Mouse (Mus musculus) frontal cortex, postnatal 10 days (tissue): Measurements from ENCODE around the gene Cox17.

Experiments
- DNase-seq, 2 experiments: peaks; one replicate each; pipeline ENCODE4 v3.0.0; 2022; ENCODE audit warnings: low spot score in 2 of 2, mixed read lengths in 1 of 2

Gene Cox17

DNA sequence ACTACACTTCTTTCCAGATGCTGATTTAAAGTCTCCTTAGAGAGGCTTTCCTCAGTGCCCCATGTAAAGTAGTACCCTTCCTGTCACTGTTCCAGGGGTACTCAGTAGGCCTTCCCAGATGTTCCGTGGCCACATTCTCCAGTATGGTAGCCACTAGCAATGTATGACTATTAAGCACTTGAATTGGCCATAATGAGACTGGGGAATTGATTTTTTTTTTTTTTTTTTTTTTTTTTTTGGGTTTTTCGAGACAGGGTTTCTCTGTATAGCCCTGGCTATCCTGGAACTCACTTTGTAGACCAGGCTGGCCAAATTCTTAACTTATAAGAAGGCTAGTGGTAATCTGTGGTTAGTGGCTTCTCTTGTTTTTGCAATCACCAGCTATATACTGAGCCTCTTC is 3.1 kb downstream of the Cox17 start:
- DNase-seq = no peak

DNA sequence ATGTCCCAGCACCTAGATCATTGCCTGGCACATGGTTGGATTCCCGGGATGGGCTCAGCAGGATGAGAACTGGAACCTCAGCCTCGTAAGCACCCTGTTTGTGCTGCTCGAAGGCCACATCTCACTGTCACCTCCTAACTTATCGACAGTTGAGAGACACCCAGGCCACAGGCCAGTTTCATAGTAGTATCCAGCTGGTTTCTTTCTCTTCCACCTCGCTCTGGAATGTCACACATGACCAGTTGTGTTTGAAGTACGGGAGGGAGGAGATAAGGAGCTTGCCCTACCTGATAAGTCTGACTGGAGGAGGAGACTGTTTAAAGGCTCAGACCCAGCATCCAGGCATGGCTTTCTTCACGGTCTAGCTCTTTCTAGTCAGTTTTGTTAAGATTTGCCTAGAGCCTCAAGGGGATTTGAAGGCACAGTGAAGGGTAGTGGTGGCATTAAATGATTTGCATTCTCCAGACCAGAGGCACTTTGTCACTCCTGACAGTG is 3.6 kb downstream of the Cox17 start:
- DNase-seq = no peak

DNA sequence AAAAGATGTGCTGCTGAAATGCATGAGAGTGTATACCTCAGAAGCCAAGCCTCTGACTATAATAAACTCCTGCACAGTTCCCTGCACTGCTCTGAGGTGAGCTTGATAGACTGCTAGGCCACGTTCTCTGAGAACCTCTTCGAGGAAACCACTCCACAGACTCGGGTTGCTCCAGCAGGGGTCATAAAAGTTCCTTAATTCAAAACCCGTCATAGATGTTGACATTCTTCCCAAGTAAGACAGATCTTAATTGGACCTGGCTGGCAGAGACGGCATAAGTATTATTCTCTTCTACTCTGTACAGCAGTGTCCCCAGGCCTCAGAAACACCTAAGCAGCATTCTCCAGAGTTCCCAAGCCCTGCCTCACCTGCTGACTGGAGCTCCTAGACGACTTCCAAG is 4.1 kb downstream of the Cox17 start:
- DNase-seq = no peak

DNA sequence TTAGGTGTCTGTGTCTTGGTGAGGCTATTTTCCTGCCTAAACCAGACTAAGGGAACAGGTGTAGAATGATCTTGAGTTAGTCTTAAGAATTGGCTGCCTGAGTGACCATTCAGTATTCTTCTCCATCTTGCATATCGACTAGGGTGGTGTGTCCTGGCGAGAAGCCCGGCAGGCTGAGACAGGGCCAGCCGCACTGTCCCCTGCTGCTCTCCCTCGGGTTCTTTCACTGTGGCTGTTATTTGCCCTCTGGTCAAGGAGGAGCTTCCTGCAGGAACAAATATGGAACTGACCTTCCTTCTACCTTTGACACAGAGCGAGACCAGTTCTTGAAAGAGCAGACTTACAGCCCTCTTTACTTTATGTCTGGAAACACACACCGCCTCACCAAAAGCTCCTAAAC is 5.2 kb downstream of the Cox17 start:
- no peak for DNase-seq

DNA sequence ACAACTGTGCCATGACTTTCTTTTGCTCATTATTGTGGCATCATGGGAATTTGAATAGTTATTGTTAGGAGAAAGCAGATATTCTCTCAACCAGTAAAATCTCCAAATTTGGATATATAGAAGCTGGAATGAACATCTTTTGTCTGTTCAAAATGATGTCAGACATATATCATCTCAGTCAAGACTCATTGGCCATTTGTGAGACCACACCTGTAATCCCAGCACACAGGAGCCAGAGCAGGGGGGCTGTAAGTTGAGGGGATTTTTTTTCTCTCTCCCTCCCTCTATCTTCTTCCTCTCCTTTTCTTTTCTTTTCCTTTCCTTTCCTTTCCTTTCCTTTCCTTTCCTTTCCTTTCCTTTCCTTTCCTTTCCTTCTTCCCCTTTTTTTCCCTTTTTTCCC is 6.1 kb downstream of the Cox17 start:
- no peak for DNase-seq

DNA sequence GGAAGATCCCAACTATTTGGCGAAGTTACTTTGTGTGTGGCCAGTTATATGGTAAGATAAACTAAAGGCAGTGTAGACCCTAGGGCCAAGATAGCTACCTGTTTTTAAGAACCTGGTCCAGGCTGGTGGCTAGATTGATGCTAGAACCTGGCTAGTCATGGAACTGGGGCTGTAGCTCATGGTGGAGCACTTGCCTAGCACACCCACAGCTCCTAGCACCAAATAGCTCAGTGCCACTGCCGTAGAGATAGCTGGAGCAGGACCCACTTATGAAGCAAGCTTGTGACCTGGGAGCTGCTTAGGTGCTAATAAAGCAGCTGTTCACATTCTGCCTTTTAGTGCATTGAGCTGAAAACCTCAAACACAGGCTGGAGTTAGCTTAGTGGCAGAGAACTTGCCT is 6.9 kb downstream of the Cox17 start:
- DNase-seq = no peak

DNA sequence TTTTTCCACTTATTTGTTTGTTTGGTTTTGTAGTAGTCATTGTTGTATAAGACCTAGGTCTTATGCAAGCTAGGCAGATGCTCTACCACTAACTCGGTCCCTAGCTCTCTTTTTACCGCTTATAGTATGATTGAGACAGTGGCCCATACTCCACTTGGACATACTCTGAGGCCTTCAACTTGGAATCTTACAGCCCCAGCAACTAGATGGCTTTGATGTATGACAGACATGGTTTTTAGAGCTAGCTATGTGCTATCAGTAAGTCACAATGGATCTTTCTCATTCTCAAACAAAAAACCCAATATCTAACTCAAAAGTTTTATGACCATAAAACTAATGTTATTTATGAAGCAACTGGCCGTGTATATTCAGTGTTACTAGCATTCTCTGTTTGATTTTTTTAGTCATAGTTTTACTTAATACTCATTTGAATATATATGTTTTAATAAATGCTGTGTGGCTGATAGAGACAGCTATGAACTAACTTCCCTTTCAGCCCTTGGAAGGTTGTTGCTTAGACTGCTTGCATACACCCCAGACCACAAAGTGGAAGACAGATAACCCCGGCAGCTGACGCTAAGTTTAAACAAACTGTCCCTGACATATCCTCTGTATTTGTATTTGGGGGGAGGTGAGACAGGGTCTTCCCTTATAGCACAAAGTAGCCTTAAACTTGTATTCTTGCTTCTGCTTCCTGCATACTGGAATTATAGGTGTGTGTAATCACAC is 7.6 kb downstream of the Cox17 start:
- no peak for DNase-seq

DNA sequence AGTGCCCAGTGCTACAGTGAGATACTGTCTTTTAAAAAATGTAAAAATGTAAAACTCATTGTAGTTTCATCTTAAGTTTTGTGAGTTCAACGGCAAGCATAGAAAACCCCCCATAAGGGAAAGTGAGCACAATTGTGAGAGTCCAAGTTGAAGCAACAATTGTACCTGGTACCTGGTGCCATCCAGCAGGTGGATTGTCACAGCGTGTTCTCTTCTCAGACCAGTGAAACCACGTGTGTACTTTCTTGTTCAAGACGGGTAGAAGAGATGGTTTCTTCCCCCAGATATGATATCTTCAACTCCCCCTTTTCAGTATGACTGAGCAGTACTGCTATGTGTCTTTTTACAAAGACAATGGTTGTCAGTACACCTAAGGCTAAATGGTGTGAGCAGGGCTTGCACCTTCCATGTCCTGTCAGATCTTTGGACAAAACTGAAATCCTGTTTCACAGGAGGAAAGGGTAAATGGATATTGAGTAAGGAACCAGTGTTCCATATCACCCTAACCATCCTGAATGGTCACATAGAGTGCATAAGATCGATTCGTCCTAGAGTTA is 11.5 kb downstream of the Cox17 start:
- no peak for DNase-seq

DNA sequence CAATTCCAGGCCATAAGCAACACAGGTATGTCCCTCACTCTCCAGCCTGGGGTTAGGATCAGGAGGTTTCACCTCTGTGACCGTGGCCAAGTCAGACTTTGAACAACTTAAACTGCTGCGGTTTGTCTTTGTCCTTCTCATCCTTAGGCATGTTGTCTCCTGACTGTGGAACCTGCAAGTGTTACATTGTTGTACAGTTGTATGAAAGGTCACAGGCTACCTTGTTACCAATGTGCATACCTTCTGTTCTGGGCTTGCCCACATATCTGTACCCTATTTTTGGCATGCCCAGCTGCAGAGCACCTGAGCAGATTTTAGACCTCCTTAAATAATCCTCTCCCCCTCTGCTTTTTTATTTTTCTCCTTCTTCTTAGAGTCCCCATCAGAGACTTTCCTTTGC is 12.4 kb downstream of the Cox17 start:
- DNase-seq = no peak

DNA sequence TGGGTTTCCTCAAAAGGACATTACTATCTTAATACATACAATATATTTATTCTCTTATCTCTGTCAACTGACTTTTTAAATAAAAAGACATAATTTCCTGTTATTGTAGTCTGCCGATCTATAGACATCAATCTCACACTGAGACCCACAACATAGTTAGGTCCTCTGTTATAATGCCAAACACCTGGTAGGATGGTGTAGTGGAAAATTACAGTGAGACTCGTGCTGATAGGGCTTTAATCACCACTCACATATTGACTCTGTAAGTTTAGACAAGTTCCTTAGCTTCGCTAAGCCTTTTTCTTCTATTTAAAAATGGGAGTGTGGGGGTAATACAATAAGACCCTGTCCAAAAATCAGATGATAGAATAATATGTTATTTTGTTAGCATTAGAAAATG is 13.1 kb downstream of the Cox17 start:
- no peak for DNase-seq

DNA sequence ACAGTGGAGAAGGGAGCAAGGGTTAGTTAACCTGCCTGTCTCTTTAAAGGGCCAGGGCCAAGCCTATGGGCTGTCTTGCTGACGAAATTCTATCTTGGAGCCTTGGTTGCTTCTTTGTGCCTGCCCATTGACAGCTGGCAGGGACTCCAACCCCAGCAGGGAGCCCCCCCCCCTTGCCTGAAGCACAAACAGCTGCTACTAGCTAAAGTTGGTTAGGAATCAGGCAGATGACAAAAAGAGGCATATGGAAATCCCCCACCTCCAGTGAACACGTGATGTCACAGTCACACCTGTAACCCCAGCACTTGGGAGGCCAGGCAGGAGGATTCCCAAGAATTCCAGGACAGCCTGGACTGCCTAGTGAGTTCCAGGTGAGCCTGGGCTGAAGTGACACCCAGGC is 13.5 kb downstream of the Cox17 start:
- no peak for DNase-seq

DNA sequence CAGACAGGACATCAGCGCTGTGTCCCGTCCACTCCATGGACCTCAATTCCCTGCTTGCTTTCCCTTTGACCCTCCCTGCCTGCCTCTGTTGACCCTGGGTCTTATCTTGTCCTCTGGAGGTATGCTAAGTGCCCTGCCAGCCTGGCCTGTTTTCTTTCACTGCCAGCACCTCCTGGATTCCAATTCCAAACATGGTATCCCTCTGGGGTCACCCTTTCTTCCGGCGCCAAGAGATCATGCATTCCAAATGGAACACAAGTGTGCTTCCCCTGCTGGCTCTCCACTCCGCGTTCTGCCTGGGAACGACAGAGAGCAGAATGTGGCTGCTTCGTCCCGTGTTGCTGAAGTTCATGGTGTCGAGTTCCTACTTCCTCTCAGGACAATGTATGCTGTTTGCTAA is 15.1 kb downstream of the Cox17 start, which contains the start of gene Popdc2:
Gene Popdc2 (plus strand): TSS at position 277 of the 400 bp plus-strand sequence.
- no peak for DNase-seq

DNA sequence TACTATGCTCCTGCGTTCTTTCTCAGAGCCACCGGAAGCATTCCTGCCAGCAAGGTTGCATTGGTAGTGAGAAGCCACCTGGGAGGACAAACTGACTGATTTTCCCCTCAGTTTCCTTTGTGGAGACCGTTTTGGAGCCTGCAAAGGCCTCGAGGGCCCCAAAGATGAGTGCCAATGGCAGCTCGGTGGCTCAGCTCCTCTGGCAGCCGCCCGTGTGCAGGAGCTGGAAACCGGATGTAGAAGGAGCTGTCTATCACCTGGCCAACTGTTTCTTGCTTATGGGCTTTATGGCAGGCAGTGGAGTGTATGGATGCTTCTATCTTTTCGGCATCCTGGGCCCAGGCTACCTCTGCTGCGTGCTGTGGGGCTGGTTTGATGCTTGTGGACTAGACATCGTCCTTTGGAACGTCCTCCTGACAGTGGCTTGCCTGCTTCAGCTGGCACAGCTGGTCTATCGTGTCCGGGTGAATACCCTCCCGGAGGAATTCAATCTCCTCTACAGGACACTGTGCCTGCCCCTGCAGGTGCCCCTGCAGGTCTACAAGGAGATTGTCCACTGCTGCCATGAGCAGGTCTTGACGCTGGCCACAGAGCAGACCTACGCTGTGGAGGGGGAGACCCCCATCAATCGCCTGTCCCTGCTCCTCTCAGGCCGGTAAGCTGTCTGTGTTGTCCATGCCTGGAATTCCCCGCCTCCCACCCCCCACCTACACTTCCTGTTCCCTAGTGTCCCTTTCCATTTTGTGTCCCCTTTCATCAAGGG is 15.9 kb downstream of the Cox17 start:
- no peak for DNase-seq

DNA sequence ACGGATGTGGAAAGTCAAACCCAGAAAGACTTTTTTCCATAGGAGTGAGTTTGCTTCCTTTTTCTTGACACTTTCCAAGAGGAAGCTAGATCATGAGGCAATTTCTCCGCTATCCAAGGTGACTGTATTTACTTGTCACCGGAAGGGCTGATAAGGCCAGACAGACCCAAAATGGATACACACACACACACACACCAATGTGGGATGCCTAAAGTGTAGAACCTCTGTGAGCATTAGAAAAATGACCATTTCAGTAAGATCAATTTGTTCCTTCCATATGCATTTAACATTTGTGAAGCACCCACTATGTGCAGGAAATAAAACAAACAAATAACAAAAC is 16.4 kb downstream of the Cox17 start:
- DNase-seq = no peak

DNA sequence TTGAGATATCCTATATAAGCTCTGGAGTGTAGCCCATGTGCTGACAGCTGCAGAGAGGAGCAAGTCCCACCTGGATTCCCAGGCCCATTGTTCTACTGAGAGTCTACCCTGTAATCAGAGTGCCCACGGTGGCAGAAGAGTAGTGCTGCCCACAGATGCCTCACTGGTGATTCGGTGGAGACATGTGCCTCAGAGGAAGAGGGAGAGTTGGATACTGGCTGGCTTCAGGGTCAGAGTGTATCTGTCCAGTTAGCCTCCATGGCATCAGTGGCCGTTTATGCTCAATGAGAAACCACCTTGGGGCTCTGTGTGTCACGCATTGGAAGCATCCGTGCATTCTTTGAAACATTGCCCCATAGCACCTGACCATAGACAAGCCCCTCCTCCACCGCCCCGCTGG is 16.9 kb downstream of the Cox17 start:
- no peak for DNase-seq

DNA sequence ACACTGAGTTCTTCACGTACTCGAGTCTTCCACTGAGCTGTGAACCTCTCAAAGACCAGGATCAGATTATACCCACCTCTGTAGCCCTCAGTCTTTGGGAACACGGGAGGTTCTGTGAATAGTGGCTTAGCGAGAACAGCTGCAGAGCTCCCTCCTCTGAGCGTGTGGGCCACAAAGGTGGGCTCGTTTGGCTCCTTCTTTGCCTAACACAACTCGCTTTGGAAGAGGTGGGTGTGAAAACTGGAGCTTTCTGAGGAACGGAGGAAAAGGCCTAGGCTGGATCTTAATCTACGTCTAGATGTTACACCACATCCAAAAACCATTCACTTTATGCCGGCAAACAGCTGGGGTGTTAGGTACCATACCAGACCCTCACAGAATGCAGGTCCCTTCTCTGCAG is 18.6 kb downstream of the Cox17 start:
- DNase-seq = no peak

DNA sequence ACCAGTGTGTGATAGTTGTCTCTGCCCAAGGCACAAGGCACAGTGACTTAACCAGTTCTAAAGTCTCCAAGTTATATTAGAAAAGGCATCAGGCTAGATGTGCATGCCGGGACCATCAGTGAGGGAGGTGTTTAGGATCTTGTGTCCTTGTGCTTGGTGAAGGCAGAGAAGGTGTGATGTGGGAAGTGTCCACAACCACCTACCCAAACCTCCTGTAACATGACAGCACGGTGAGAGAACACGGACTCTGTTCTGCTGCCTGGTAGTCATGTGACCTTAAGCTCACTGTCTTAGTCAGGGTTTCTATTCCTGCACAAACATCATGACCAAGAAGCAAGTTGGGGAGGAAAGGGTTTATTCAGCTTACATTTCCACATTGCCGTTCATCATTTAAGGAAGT is 19.4 kb downstream of the Cox17 start:
- no peak for DNase-seq

DNA sequence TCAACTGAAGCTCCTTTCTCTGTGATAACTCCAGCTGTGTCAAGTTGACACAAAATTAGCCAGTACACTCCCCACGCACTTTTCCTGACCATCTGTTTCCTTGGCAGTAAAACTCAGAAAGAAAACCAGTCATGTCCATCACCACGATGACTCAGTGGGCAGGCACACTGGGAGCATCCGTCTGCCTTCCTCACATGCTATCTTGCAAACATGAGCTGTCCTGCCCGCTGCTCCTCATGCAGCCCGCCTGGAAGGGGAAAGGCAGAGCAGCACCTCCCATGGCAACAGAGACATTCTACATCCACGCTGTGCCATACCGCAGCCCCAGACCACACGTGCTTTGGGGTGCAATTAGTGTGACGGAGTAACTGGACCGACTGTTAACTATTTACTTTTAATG is 21.5 kb downstream of the Cox17 start:
- DNase-seq = peak; percentile 41 to 72

DNA sequence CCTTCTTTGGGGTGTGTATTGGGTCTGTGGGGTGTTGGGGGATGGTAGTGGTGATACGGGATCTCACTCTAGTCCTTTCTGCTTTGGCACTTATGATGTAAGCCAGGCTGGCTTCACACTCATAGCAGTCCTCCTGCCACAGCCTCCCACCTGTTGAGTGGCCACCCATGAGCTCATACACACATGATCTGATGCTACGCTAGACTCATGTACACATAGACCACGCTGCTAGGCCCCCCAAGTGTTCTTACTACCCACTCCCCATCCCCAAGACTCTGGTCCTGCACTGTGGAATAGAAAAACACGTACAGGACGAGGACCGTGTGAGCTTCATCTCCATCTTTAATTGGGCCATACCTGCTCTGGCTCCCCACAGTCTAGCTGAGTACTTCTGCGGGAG is 22.2 kb downstream of the Cox17 start:
- DNase-seq = no peak

DNA sequence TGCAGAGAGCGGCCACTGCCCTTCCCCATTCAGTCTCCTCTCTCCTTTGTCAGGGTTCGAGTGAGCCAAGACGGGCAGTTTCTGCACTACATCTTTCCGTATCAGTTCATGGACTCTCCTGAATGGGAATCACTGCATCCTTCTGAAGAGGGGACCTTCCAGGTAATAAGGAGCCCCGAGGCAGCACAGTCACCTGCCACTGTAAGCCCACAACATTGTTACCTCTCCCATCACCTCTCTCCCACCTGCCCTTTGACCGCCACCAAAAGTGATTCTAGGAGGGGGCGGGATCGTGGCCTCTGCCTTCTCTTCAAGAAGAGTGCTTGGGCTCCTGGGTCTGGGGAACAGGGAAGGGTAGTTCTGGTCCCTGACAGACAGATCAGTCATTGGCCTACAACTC is 22.6 kb downstream of the Cox17 start:
- no peak for DNase-seq

DNA sequence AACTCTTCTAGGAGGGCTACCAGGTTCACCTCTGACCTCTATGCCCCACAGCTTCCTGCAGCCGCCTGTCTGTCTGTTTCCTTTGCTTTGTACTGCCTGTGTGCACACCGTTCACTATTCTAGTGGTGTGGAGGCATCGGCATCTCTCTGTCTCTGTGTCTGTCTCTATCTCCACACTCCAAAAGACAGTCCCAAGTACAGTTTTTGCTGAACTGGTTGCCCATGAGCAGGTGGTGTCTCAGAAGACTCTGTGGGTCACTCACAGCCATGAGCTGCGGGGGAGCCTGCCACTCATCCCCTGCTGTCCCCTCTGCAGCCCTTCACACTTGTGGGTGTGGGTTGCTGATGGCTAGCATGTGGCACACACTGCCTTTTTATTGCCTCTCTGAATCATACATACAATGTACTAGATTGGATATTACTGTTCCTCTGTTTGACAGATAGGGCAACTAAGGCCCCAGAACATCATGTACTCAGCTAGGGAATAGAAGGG is 23.2 kb downstream of the Cox17 start:
- no peak for DNase-seq

DNA sequence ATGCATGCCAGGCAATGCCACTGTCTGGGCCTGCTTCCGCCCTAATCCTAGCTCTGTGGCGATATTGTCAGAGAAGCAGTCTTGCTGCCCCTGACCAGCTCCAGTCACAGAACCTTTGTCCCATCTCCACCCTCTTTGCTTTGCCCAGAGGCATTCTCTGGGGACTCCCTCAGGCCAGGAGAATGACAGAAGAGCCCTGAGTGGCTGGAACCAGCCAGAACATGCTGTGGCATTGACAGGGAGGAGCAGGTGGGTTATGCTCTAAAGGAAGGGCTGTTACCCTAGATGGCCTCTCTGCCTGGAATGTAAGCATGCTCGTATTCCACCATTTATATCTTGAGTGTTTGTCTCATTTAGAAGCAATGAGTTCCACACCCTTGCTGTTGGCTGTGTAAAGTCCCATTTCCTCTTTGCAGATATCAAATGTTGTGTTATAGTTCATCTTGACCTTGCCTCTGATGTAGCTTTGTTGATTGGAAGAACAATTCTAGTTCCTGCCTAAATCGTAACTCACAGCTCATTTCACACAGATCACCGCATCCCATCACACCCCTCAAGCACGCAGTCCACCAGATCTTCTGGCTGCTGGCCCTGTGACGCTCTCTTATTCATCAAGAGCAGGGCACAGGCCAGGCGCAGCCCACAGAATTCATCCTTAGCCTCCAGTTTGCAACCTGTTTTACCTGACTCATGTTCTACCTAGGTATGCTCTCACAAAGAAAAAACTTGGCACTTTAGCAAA is 24.0 kb downstream of the Cox17 start:
- no peak for DNase-seq
